Mouse (Mus musculus) layer of hippocampus, adult 11-12 months (tissue): ENCODE measurements around the gene Hopx.
A peak's percentile ranks its signal among the peaks of the same experiment; 100 is the strongest.
"Not testable (repeated sequence)": the region's sequence is repeated elsewhere in the genome, so short reads cannot be mapped to it uniquely, and the experiment has no call there.

ENCODE experiments used
- DNase-seq: peaks from one replicate; pipeline ENCODE4 v3.0.0; 2022; ENCODE audit warnings: low spot score

The Hopx gene

DNA sequence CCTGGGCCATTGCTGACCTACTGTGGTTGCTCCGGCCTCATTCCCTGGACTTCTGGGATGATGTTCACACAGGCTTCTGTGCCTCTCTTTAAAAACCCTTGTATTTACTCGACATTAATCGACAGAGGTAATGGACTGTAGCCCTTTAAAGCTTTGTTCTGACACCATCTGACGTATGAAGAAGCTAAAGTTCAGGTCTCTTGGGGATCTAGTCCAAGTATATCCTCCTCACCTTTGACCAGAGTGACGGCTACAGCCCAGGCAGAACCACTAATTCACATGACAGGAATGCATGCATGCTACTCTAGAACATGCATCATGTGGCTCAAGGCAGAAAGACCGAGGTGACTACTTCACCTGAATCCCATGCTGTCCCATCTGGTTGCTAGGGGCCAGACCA lies 14.2 kb downstream of the Hopx start:
- DNase-seq = no peak

GRCm38 (mm10) chr5:77099997-77100380 lies 14.9 kb downstream of the Hopx start:
- no peak for DNase-seq

GRCm38 (mm10) chr5:77099317-77099996 lies 15.5 kb downstream of the Hopx start:
- no peak for DNase-seq

DNA sequence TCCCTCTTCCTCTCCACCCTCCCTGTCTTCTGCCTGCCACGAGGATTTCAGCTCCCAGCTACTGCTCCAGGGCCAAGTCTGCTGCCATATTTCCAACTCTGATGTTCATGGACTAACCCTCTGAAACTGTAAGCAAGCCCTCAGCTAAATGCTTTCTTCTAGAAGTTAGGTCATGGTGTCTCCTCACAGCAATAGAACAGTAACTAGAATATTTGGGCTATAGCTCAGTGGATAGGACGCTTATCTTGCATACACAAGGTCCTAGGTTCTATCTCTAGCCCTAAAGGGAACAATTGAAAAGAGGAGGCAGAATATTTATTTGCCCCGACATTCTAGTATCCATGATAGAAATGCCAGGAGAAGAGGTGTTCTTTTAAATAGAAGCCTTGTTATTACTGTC lies 16.0 kb downstream of the Hopx start:
- no peak for DNase-seq

DNA sequence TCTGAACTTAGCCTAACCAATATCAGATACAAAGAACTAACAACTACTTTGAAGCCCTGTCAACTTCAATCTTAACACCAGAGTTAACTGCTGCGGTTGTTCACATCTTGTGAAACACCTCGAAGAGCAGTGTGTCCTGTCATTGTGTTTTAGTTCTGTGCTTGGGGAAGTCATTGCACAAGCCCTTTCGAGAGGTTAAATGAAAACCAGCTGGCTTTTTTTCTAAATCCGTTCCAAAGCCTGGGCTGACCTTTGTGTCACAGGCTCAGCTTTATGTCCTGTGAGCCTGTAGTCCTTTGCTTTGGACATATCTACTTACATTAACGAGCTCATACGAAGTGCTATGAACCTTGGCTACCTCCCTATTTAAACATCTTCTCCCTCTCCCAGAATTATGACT lies 17.2 kb downstream of the Hopx start:
- DNase-seq = no peak

DNA sequence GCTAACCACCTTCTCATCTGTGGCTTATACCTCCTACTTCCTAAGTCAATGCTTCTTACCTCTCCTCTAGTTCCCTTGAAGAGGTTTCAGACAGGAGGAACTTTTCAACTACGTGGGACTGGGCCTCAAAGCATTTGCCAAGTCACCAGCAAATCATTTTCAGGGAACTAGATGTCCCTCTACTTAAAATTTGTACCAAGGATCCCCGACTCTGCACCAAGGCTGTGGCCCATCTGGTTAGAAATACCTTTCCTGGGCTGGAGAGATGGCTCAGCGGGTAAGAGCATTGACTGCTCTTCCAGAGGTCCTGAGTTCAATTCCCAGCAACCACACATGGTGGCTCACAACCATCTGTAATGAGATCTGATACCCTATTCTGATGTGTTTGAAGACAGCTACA lies 18.7 kb downstream of the Hopx start:
- DNase-seq = not testable (repeated sequence)

DNA sequence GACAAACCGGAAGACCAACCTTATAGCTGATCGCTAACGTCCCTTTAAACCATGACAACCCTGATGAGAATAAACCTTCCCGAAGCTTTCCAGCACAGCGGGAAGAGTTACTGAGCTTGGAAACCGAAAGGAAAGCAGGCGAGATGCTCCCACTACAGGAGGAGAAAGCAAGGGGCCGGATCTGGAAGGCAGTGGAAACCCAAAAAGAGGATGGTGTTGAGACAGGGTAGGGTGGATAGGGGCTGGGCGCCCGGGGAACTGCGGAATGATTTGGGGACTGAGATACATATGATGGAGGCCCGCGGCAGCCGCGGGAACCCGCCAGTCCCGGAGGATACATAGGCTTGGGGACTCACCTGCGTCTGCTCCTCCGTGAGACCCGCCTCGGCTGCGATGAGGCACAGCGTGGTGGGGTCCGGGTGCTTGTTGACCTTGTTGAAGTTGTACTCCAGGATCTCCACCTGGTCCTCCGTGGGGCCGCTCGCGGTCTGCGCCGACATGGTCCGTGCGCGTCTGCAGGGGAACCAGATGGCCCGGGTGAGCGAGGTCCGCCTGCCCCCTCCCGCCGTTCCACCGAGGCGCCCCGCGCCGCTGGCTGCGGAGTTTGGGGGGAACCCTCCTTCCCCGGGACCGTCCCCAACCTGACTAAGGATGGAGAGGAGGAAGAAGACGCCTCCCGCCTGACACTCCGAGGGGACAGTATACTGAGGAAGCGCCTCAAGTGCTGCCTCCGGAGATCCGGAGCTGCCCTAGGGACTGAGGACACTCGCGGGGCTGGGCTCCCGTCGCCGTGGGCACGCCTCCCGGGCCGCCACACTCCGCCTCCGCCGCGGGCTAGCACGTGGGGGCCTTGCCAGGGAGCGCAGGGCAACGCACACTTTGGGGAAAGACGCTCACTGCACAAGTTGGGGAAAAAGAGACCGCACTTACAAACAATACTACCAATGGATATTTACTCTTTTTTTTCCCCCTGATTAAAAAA lies 20.1 kb downstream of the Hopx start:
- peak; percentile 44 for DNase-seq

- DNase-seq = no peak
Observed at GRCm38 (mm10) chr5:77093961-77094360, 21.0 kb downstream of the Hopx start.

GRCm38 (mm10) chr5:77092531-77092930 lies 22.4 kb downstream of the Hopx start:
- DNase-seq = no peak

DNA sequence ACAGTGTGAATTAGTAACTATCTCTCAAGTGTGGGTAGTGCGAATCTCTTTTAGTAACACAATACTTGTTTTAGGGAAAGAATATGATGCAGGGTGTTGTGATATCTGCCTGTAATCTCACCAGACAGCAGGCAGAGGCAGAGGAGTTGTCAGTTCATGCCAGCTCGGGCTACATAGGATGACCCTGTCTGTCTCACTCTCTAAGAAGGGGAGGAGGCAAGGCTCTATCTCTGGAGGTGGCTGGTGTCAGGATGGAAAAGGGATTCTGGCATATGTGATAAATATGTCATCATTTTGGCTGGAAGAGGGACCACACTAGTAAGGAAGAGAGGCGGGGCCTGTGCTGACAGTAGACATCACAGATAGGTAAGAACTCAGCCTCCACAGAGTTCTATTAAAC lies 23.0 kb downstream of the Hopx start:
- no peak for DNase-seq

DNA sequence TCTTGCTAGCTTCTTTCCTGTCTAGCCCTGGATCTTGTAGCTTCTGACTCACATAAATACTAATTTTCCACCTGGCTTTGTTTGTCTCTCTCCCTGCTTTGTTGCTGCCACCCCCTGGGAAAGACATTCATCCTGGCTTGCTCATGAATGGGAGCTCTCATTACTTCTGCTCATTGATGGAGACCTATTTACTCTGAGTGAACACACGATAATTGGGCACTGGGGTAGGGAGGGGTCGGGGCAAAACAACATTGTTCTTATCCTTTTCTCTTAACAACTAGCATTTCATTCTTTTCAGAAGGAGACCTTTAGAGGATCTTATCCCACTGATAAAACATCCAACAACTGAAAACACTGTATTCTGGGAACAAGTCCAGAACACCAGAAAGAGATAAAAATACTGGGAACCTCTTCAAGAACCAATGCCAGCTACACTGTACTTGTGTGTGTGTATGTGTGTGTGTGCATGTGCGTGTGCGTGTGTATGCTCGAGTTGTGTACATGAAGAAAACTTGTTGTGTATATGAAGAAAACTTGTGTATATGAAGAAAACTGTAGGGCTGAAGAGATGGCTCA lies 24.3 kb downstream of the Hopx start:
- no peak for DNase-seq

- no peak for DNase-seq
Observed at GRCm38 (mm10) chr5:77089901-77090300, 25.0 kb downstream of the Hopx start.

DNA sequence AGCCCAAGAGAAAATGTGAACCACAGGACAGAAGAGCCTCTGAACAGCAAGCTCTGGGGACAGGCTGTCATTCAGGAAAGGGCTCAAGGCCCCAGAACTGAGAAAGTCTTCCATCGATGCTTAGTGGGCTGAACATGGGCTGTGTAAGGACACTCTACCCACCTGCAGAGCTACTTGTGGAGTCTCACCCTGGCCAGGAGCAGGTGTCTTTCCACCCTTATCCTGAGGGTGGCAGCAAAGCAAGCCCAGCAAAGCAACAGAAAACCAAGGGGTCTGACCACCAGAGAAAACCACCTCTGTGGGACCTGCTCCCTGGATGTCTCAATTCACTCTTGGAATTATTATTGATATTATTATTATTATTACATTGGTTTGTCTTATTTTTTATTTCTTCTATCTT lies 25.6 kb downstream of the Hopx start:
- DNase-seq = peak; percentile 53

DNA sequence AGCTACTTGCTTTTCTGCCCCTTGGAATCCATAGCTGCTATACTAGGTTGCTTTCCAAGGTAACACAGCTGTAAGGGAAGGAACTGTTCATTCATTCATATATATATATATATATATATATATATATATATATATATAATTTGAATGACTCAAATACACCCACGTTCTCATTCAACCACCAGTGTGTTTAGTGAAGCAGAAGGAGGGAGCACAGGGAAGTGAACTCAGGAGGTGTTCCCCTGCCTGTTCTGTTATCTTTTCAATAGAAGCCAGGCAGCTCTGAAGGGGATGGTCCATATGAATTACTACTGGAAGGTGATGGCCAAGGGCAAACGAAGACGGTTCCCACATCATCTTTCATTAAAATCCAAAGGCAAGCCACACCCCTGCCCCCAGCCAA lies 27.8 kb downstream of the Hopx start:
- DNase-seq = no peak

- DNase-seq = no peak
Observed at GRCm38 (mm10) chr5:77086541-77086940, 28.4 kb downstream of the Hopx start.

- no peak for DNase-seq
Observed at GRCm38 (mm10) chr5:77085753-77086450, 29.0 kb downstream of the Hopx start.

DNA sequence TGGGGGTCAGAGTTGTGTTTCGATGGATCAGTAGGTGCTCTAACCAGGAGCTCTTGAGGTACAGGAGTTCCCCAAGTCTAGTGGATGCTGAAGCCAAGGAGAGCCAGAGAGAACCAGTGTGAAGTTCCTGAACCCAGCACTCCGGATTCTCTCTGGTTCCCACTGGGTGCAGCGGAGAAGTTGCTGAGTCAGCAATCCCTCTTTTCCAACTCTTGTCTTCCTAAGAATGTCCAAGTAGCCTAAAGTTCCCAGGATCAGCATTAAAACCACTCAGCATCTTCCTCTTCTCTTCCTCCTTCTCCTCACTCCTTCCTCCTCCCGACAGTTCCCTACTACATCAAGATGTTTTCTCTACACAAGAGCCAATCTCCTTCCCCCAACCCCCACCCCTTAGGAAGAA lies 30.5 kb downstream of the Hopx start:
- DNase-seq = no peak

- no peak for DNase-seq
Observed at GRCm38 (mm10) chr5:77082735-77083134, 32.2 kb downstream of the Hopx start.

GRCm38 (mm10) chr5:77080761-77081160 lies 34.2 kb downstream of the Hopx start:
- DNase-seq = no peak

- DNase-seq = no peak
Observed at GRCm38 (mm10) chr5:77075951-77076350, 39.0 kb downstream of the Hopx start.

DNA sequence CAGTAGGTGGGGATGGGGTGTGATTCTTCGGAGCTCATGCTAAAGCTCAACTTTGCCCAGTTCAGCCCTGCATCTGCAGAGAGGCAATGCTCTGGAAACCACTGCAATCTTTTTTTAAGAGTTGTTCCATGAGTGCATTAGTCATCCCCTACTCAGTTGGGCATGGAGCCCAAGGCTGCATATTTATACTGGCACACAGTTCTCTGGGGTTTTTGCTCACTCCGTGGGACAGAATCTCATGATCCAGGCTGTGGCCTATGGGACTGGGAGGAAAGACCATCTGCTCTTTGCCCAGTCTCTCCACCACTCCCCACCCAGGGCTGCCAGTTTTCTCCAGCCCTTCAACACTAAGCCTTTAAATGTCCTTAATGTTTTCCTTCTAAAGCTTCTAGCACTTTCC lies 40.0 kb downstream of the Hopx start:
- DNase-seq = peak; percentile 31

- no peak for DNase-seq
Observed at GRCm38 (mm10) chr5:77073794-77074193, 41.1 kb downstream of the Hopx start.
